Comparison of ENCODE assay signal across 8 mouse cellular contexts in genomic region chr6:60829282-60829891, GRCm38 (mm10). TPM values are rescaled to one million over a fixed set of nuclear protein-coding genes. Genes with fewer than 3 reads are reported as not detected.
DNase-seq lines count a peak whose midpoint lies in the region; ATAC-seq and TF ChIP-seq lines count a peak whose summit lies in the region.

TSS of gene Snca (minus strand) at chr6:60829855.

- no peak within 1 kb of the TSS for H3K27ac ChIP-seq in embryonic fibroblast, embryonic 13.5 days (ENCODE audit: insufficient read depth, low read length)
- peak within 1 kb of the TSS; percentile 31; the same call in 1 of the 2 replicates for H3K27ac ChIP-seq in hindbrain, embryonic 11.5 days (ENCODE audit: low read depth, low read length)
- H3K27ac ChIP-seq in left cerebral cortex, adult 2 months: peak within 1 kb of the TSS; percentile 91
- H3K27ac ChIP-seq in midbrain, embryonic 14.5 days (replicated peaks; ENCODE audit: low read depth, low read length): peak within 1 kb of the TSS; percentile 85

- no peak for TF ChIP-seq CTCF in E14TG2a.4 (conservative IDR thresholded peaks at IDR 0.05; ENCODE audit: low read length)
- no peak for TF ChIP-seq CTCF in embryonic fibroblast, embryonic 13.5 days (IDR thresholded peaks at IDR 0.05; ENCODE audit: borderline replicate concordance, insufficient read depth, low read length)
- TF ChIP-seq CTCF in left cerebral cortex, adult 2 months (IDR thresholded peaks at IDR 0.05): no peak

- no peaks in the 10 kb centered on the region for H3K36me3 ChIP-seq in E14TG2a.4 (ENCODE audit: insufficient read depth, low read length)
- H3K36me3 ChIP-seq in hindbrain, embryonic 11.5 days (ENCODE audit: control insufficient read depth, insufficient read depth, low read length): no peaks in the 10 kb centered on the region
- H3K36me3 ChIP-seq in midbrain, embryonic 14.5 days (ENCODE audit: control insufficient read depth, insufficient read depth, low read length): no peaks in the 10 kb centered on the region

- H3K27me3 ChIP-seq in E14TG2a.4 (ENCODE audit: insufficient read depth, low read length): peaks cover 28% of the 10 kb centered on the region
- no peaks in the 10 kb centered on the region for H3K27me3 ChIP-seq in hindbrain, embryonic 11.5 days (ENCODE audit: control insufficient read depth, insufficient read depth, low read length)
- H3K27me3 ChIP-seq in midbrain, embryonic 14.5 days (ENCODE audit: control insufficient read depth, insufficient read depth, low read length): no peaks in the 10 kb centered on the region

- no peaks in the 10 kb centered on the region for H3K9me3 ChIP-seq in E14TG2a.4 (ENCODE audit: low read length)
- H3K9me3 ChIP-seq in hindbrain, embryonic 11.5 days (ENCODE audit: control insufficient read depth, low read length): no peaks in the 10 kb centered on the region
- H3K9me3 ChIP-seq in midbrain, embryonic 14.5 days (ENCODE audit: control insufficient read depth, low read length): no peaks in the 10 kb centered on the region

- intact Hi-C loops in left cerebral cortex, adult 2 months (cut with DNase I): no loop called here

- under 1% methylated on average over 14 of the region's 14 CpGs for WGBS in hindbrain, embryonic 11.5 days
- under 1% methylated on average over 14 of the region's 14 CpGs for WGBS in midbrain, embryonic 14.5 days

- DNase-seq in adrenal gland, postnatal 36 days: peak; percentile 2 to 27
- peak; percentile 58 for DNase-seq in hindbrain, embryonic 11.5 days (ENCODE audit: low spot score)
- peak; percentile 28 to 37 for DNase-seq in left cerebral cortex, adult 2 months (ENCODE audit: extremely low spot score in 1 of 2, low spot score in 2 of 2)
- peak; percentile 77 for DNase-seq in midbrain, embryonic 14.5 days
- DNase-seq in adipocyte (ENCODE audit: low spot score): no peak
- no peak for DNase-seq in spleen, adult 18-20 months

- H3K4me2 ChIP-seq in hindbrain, embryonic 11.5 days (replicated peaks; ENCODE audit: low read depth, low read length): peak within 1 kb of the TSS; percentile 77
- peak within 1 kb of the TSS; percentile 91 for H3K4me2 ChIP-seq in midbrain, embryonic 14.5 days (ENCODE audit: low read length)

- H3K4me3 ChIP-seq in E14TG2a.4 (replicated peaks; ENCODE audit: low read length): peak within 1 kb of the TSS; percentile 73
- peak within 1 kb of the TSS; percentile 44 for H3K4me3 ChIP-seq in embryonic fibroblast, embryonic 13.5 days (ENCODE audit: insufficient read depth, low read length)
- peak within 1 kb of the TSS; percentile 44 for H3K4me3 ChIP-seq in hindbrain, embryonic 11.5 days (ENCODE audit: low read depth, low read length)
- H3K4me3 ChIP-seq in left cerebral cortex, adult 2 months: peak within 1 kb of the TSS; percentile 75
- H3K4me3 ChIP-seq in midbrain, embryonic 14.5 days (replicated peaks; ENCODE audit: low read depth, low read length): peak within 1 kb of the TSS; percentile 53

- peaks cover 19% of the 10 kb centered on the region for H3K4me1 ChIP-seq in E14TG2a.4 (replicated peaks; ENCODE audit: low read depth, low read length)
- H3K4me1 ChIP-seq in embryonic fibroblast, embryonic 13.5 days (ENCODE audit: control insufficient read depth, insufficient read depth, low read length): peaks cover 3% of the 10 kb centered on the region; the same call in 1 of the 2 replicates
- no peaks in the 10 kb centered on the region for H3K4me1 ChIP-seq in hindbrain, embryonic 11.5 days (replicated peaks; ENCODE audit: control insufficient read depth, insufficient read depth, low read length)
- peaks cover 8% of the 10 kb centered on the region; the same call in 1 of the 2 replicates for H3K4me1 ChIP-seq in midbrain, embryonic 14.5 days (ENCODE audit: control insufficient read depth, insufficient read depth, low read length)

- no peak for TF ChIP-seq POLR2A in embryonic fibroblast, embryonic 13.5 days (IDR thresholded peaks at IDR 0.05; ENCODE audit: low read depth, low read length)

- peak within 1 kb of the TSS; percentile 61 for H3K9ac ChIP-seq in hindbrain, embryonic 11.5 days (ENCODE audit: low read depth, low read length)
- peak within 1 kb of the TSS; percentile 66 for H3K9ac ChIP-seq in midbrain, embryonic 14.5 days (replicated peaks; ENCODE audit: low read length)

- ATAC-seq in hindbrain, embryonic 11.5 days (ENCODE audit: low FRiP score): peak; percentile 69; the same call in 1 of the 2 replicates
- ATAC-seq in midbrain, embryonic 14.5 days (ENCODE audit: low FRiP score, low TSS enrichment): peak; percentile 79

RNA-seq across cellular contexts. Expression of gene Snca, which starts in this region (rescaled TPM):
- total RNA-seq in adrenal gland, postnatal 36 days (2021): 1 to 10 TPM; 5.7 to 8.9 TPM
- 1.0 and 1.8 TPM in 2 replicates for polyA plus RNA-seq in embryonic fibroblast, embryonic 13.5 days (2011; ENCODE audit: insufficient read length, low read depth, missing spikeins)
- 36.2 and 37.4 TPM in 2 replicates for polyA plus RNA-seq in hindbrain, embryonic 11.5 days (2014; fragmentation: Nextera tagmentation; extraction: Ambion mirVana)
- 100 to 1,000 TPM; 306 to 330 TPM for total RNA-seq in left cerebral cortex, adult 2 months (2021)
- 138 and 201 TPM in 2 replicates for polyA plus RNA-seq in midbrain, embryonic 14.5 days (2014; fragmentation: Nextera tagmentation; extraction: Ambion mirVana)

Comparison
In these comparisons a context has a peak if more than half of its experiments do, and no peak if none do; other contexts are left out.
1. RNA of gene Snca (total RNA-seq): 306 to 330 TPM in left cerebral cortex, adult 2 months; 5.7 to 8.9 TPM in adrenal gland, postnatal 36 days; every median in the first group is over 10 times any median in the second.
2. RNA of gene Snca (polyA plus RNA-seq): 138 to 201 TPM in midbrain, embryonic 14.5 days and 36.2 to 37.4 TPM in hindbrain, embryonic 11.5 days; 1.0 to 1.8 TPM in embryonic fibroblast, embryonic 13.5 days; every median in the first group is over 10 times any median in the second.
3. DNase-seq: peak in adrenal gland, postnatal 36 days (2 of 2), hindbrain, embryonic 11.5 days (single experiment), left cerebral cortex, adult 2 months (2 of 2) and midbrain, embryonic 14.5 days (single experiment); none in adipocyte (single experiment) and spleen, adult 18-20 months (0 of 2).
4. Peak in every context shown above with its lines, with median percentiles within 50 percentile points of each other: H3K4me3 ChIP-seq.